Mouse (Mus musculus) kidney, postnatal 0 days (tissue): ENCODE data around the gene Itk. TPM values are rescaled to one million over a fixed set of nuclear protein-coding genes. Genes with fewer than 3 reads are reported as not detected.

Experiments
- ATAC-seq: fragments of 200-750 bp; cut with Nextera tagmentation; replicated peaks from 2 replicates; pipeline ENCODE4 v1.8.0; 2017; ENCODE audit warnings: low read depth, moderate number of reproducible peaks, moderate TSS enrichment, moderate library complexity; ENCODE audit not compliant: low FRiP score
- DNase-seq: peaks from one replicate; pipeline ENCODE4 v3.0.0-alpha.2; 2016; ENCODE audit warnings: low spot score
- H3K27ac ChIP-seq: fragments of 300-500 bp; sonication (generic); 2 replicates; pipeline ENCODE4 v1.5.1; 2014; ENCODE audit warnings: mild to moderate bottlenecking
- H3K27me3 ChIP-seq: fragments of 300-500 bp; sonication (generic); 2 replicates; pipeline ENCODE4 v1.6.1; 2014; ENCODE audit warnings: low read length, mixed read lengths; ENCODE audit not compliant: insufficient read depth
- H3K36me3 ChIP-seq: fragments of 300-500 bp; sonication (generic); 2 replicates; pipeline ENCODE4 v1.6.1; 2014; ENCODE audit warnings: low read length, mixed read lengths; ENCODE audit not compliant: insufficient read depth
- H3K4me1 ChIP-seq: fragments of 300-500 bp; sonication (generic); replicated peaks from 2 replicates; pipeline ENCODE4 v1.6.1; 2014; ENCODE audit warnings: antibody characterized with exemption, low read length, mixed read lengths; ENCODE audit not compliant: insufficient read depth
- H3K4me2 ChIP-seq: fragments of 300-500 bp; sonication (generic); 2 replicates; pipeline ENCODE4 v1.6.1; 2014; ENCODE audit warnings: mild to moderate bottlenecking, low read length, moderate library complexity, mixed read lengths
- H3K4me3 ChIP-seq: fragments of 300-500 bp; sonication (generic); replicated peaks from 2 replicates; pipeline ENCODE4 v1.5.1; 2014; ENCODE audit warnings: low read depth, low read length
- H3K9ac ChIP-seq: fragments of 300-500 bp; sonication (generic); 2 replicates; pipeline ENCODE4 v1.6.1; 2014; ENCODE audit warnings: low read depth, low read length
- H3K9me3 ChIP-seq: fragments of 300-500 bp; sonication (generic); replicated peaks from 2 replicates; pipeline ENCODE4 v1.6.1; 2016; ENCODE audit warnings: low read length, inconsistent platforms, mixed read lengths
- CTCF ChIP-seq: IDR thresholded peaks from 2 replicates; pipeline ENCODE4 v1.5.1; 2016; ENCODE audit warnings: antibody characterized with exemption, low read depth, mild to moderate bottlenecking, moderate library complexity
- WGBS: fragments of 180-500 bp; shearing (Covaris S2); extraction: QIAGEN DNeasy Blood & Tissue Kit; methylation state at CpG from one replicate; pipeline ENCODE4 v1.1.7; 2014; 5-methylcytosine and 5-hydroxymethylcytosine counted together
- polyA plus RNA-seq: library from polyadenylated mRNA; unstranded; fragments of >200 nt; fragmentation: Nextera tagmentation; extraction: Ambion mirVana; gene quantifications from 2 replicates; pipeline ENCODE4 v1.2.1, GENCODE M21; 2015

The Itk gene
- polyA plus RNA-seq, 1 experiment from 2014 or later: 0.05 TPM

GRCm38 (mm10) chr11:46421086-46421888 is 32.0 kb upstream of the Itk start:
- H3K4me3 ChIP-seq: no peak overlapping the region
- H3K27ac ChIP-seq: no peak overlapping the region
- no peaks in the 10 kb centered on the region for H3K4me1 ChIP-seq
- DNase-seq (no peak), ATAC-seq (no peak)
- H3K27me3 ChIP-seq: no peaks in the 10 kb centered on the region
- no peaks in the 10 kb centered on the region for H3K9me3 ChIP-seq
- WGBS: 78% methylated on average over 8 of the region's 8 CpGs
- H3K36me3 ChIP-seq: no peaks in the 10 kb centered on the region
- H3K4me2 ChIP-seq: no peak overlapping the region
- H3K9ac ChIP-seq: no peak overlapping the region
- TF ChIP-seq CTCF: no peak

GRCm38 (mm10) chr11:46418860-46419259 is 29.5 kb upstream of the Itk start:
- DNase-seq: no peak
- WGBS: 63% methylated on average over 5 of the region's 5 CpGs
- Histone ChIP-seq H3K4me1 (no peaks in the 10 kb centered on the region), H3K4me2 (no peak overlapping the region), H3K36me3 (no peaks in the 10 kb centered on the region), H3K27me3 (no peaks in the 10 kb centered on the region), H3K27ac (no peak overlapping the region), H3K4me3 (no peak overlapping the region), H3K9me3 (no peaks in the 10 kb centered on the region), H3K9ac (no peak overlapping the region)
- ATAC-seq: no peak
- TF ChIP-seq CTCF: no peak

GRCm38 (mm10) chr11:46418438-46418837 is 29.1 kb upstream of the Itk start:
- Histone ChIP-seq H3K36me3 (no peaks in the 10 kb centered on the region), H3K4me2 (no peak overlapping the region), H3K9ac (no peak overlapping the region), H3K4me1 (no peaks in the 10 kb centered on the region), H3K27ac (no peak overlapping the region), H3K9me3 (no peaks in the 10 kb centered on the region), H3K4me3 (no peak overlapping the region), H3K27me3 (no peaks in the 10 kb centered on the region)
- no peak for DNase-seq
- ATAC-seq: no peak
- no peak for TF ChIP-seq CTCF
- 46% methylated on average over 1 of the region's 1 CpGs for WGBS

- H3K27ac ChIP-seq: no peak overlapping the region
- no peaks in the 10 kb centered on the region for H3K36me3 ChIP-seq
- ATAC-seq (no peak), DNase-seq (no peak)
- H3K9me3 ChIP-seq: no peaks in the 10 kb centered on the region
- H3K4me3 ChIP-seq: no peak overlapping the region
- 55% methylated on average over 2 of the region's 2 CpGs for WGBS
- H3K4me2 ChIP-seq: no peak overlapping the region
- no peaks in the 10 kb centered on the region for H3K27me3 ChIP-seq
- no peak for TF ChIP-seq CTCF
- H3K9ac ChIP-seq: no peak overlapping the region
- no peaks in the 10 kb centered on the region for H3K4me1 ChIP-seq
These were observed 20.8 kb upstream of the Itk start for GRCm38 (mm10) chr11:46410018-46410563.

- no peak overlapping the region for H3K4me3 ChIP-seq
- H3K4me2 ChIP-seq: no peak overlapping the region
- H3K9me3 ChIP-seq: no peaks in the 10 kb centered on the region
- H3K27ac ChIP-seq: no peak overlapping the region
- no peaks in the 10 kb centered on the region for H3K4me1 ChIP-seq
- TF ChIP-seq CTCF: no peak
- H3K9ac ChIP-seq: no peak overlapping the region
- DNase-seq: no peak
- no peaks in the 10 kb centered on the region for H3K27me3 ChIP-seq
- no peak for ATAC-seq
- H3K36me3 ChIP-seq: no peaks in the 10 kb centered on the region
- 49% methylated on average over 10 of the region's 10 CpGs for WGBS
These were observed 17.4 kb upstream of the Itk start for GRCm38 (mm10) chr11:46406721-46407120.

GRCm38 (mm10) chr11:46404986-46405385 is 15.7 kb upstream of the Itk start:
- 83% methylated on average over 16 of the region's 16 CpGs for WGBS
- Histone ChIP-seq H3K9ac (no peak overlapping the region), H3K9me3 (no peaks in the 10 kb centered on the region), H3K4me2 (no peak overlapping the region), H3K27ac (no peak overlapping the region), H3K27me3 (no peaks in the 10 kb centered on the region), H3K4me3 (no peak overlapping the region), H3K36me3 (no peaks in the 10 kb centered on the region), H3K4me1 (no peaks in the 10 kb centered on the region)
- TF ChIP-seq CTCF: no peak
- no peak for ATAC-seq
- no peak for DNase-seq
